Mouse (Mus musculus) heart, adult 11 months (tissue): ENCODE results near the gene Htr6.
A peak's percentile ranks its signal among the peaks of the same experiment; 100 is the strongest.

Experiments used
- DNase-seq: peaks from one replicate; pipeline ENCODE4 v3.0.0; 2022

The Htr6 gene

DNA sequence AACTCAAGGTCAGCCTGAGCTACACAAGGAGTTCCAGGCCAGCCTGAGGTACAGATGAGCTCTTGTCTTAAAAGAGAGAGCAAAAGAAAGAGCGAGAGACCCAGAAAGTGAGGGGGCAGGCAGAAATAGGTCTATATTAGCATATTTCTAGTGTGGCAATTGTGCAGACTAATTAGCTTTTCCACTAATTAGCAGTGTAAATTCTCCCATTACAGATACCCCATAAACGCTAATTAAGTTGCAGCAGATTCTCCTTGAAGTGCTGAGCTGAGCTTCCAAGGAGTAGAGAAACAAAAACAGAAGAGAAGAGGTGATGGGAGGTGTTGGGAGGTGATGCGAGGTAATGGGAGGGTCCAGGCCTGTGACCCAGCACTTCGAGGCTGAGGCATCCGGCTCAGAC lies 32.8 kb downstream of the Htr6 start:
- no peak for DNase-seq

GRCm38 (mm10) chr4:139040084-139040839 lies 35.1 kb downstream of the Htr6 start:
- DNase-seq = no peak

GRCm38 (mm10) chr4:139037795-139038607 lies 37.4 kb downstream of the Htr6 start:
- no peak for DNase-seq

DNA sequence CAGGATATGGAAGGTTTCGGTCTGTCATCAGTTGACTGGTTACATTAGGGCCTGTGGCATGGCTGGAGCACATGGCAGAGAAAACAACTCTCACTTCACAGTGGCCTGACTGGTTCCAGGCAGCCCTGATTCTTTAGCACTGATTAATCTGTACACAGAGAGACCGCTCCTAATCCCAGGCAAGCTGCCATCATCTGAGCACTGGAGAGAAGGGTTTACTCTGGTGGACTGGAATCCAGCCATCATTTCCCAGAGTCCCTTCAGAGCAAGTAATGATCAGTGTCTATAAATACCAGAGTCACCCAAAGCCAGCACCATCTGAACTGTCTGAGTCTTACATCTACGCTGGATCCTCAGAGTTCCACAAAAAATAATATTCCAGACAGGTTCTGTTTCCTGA lies 39.6 kb downstream of the Htr6 start:
- DNase-seq = peak; percentile 94

GRCm38 (mm10) chr4:139034942-139035341 lies 40.4 kb downstream of the Htr6 start:
- DNase-seq = no peak

DNA sequence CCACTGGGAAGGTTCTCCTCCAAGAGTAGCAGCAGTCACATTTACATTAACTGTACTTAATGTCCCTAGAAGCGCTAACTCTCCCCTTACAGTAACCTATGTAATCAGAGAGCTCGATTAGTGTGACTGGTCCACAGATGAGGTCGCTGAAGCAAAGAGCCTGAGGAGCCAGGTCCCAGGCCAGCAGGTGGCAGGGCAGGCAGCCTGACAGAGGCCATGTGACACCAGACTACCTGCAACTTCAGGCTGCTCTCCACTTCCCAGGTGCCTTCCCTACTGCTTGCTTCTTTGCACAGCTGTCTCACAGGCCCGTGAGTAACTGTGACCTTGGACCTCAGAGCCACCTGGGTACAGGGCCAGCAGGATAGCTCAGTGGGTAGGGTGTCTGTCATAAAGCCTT lies 40.8 kb downstream of the Htr6 start:
- no peak for DNase-seq

DNA sequence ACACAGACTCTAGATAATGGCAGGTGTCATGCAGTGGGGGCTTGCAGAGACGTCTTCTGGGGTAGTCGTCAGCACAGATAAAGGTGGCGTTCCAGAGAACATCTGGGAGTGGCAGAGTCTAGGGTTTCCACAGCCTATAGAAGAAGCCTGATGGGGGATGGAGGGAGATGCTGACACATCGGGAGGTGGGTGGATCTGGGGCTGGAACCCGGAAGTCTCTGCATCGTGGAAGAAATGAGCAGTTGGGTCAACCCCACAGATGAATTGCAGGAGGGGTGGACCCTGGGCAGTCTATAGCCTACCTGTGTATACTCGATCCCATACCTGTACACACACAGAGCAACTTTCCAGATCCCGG lies 41.4 kb downstream of the Htr6 start:
- no peak for DNase-seq

- no peak for DNase-seq
These were observed 41.9 kb downstream of the Htr6 start for GRCm38 (mm10) chr4:139033263-139034009.

GRCm38 (mm10) chr4:139032521-139032920 lies 42.8 kb downstream of the Htr6 start:
- DNase-seq = no peak

DNA sequence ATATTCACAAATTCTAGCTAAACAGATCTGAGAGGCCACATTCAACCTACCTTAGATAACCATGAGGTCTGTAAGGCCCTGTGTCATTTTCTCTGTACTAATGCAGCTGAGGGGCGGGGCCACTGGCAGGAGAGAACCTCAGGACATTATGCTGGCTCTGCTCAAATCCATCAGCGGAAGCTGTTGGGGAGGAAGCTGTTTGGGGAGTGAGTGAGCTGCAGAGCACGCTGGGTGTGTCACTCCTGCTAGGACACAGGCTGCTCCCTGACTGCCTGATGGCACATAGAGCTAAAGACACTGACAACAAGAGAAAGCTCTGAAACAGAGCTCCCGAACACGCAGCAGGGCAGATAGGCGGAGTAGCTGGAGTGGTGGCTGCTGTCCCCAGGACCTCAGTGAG lies 44.7 kb downstream of the Htr6 start:
- DNase-seq = peak; percentile 98

DNA sequence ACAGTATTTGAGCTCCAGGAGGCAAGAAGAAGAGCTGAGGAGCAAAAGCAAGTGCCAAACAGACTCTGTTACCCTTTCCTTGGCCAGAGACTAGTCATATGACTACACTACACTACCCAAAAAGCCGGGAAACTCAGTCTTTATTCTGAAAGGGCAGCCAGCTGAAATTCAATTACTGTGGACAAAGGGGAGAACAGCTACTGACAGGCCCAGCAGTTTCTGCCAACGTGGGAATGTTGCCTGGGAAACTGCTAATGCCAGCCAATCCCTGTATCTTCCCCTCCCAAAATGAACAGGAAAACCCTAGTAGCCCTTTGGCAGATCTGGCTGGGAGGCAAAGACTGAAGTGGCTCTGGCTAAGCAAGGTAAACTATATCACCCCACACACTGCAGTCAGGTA lies 51.0 kb downstream of the Htr6 start:
- no peak for DNase-seq

- DNase-seq = no peak
These were observed 55.0 kb downstream of the Htr6 start for GRCm38 (mm10) chr4:139020385-139020784.

DNA sequence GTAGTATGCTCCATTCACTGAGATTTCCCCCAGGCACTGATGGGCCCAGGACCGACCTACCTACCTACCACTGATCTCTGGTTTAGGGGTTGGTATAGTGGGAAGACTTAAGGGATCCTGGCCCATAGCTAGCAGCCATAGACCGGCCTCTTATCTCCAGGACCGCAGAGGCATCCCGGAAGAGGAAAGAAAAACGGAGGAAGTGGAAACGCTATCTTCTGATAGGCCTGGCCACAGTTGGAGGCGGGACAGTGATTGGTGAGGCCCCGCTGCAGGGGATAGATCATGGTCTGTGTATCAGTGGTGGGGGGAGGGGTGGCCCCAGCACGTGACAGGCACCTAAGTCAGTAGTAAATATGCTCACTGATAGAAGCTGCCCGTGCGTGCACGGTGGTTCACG lies 56.0 kb downstream of the Htr6 start:
- no peak for DNase-seq

DNA sequence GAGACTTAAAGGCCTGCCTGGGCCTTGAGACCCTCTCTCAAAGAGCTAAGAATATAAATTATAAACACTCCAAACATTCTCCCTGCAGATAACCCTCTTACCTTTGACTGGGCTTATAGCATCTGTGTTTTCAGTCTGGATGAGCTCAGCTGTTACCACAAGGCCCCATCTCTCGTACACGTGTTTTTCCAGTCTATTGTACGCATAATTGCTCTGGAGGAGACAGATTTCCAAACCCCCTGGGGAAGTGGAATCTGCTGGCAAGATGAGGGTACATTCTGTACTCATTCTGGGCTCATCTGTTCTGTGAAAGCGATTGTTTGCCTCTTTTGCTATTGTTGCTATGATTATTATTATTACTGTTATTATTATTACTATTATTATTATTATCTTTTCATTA lies 56.4 kb downstream of the Htr6 start:
- no peak for DNase-seq

DNA sequence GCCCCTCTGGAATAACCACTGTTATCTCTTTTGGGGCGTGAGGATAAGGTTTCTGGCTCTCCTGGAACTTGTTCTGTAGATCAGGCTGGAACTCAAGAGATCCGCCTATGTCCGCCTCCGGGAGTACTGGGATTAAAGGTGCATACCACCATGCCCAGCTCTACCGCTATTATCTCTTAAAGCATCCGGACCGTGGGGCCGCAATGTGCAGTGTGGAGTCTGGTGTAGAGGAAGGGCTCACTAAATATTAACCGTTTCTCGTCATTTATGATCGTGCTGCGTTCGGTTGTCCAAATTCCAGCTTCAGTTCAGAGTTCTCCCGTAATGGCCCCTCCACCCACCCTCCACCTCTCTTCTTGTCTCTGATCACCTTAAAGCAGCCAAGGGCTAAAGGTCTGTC lies 57.0 kb downstream of the Htr6 start:
- no peak for DNase-seq

GRCm38 (mm10) chr4:139014793-139015192 lies 60.6 kb downstream of the Htr6 start:
- no peak for DNase-seq

DNA sequence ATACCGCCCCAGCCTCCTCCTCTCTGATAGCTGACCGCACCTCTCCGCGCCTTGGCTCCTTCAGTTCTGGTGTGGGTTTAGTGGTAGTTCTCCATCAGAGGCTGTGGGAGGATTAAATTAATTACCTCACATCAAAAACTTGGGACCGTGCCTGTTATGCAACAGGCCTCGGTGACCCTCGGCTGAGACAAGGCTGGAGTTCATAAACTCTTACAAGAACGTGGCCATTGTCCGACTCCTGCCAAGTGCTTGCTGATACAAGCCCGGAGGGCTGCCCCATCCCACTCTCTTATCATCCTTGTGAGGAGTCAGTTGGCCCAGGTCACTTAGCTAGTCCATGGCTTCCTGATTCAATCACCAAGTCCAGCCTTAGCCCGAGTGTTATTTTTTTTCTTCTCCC lies 62.1 kb downstream of the Htr6 start:
- peak; percentile 94 for DNase-seq

DNA sequence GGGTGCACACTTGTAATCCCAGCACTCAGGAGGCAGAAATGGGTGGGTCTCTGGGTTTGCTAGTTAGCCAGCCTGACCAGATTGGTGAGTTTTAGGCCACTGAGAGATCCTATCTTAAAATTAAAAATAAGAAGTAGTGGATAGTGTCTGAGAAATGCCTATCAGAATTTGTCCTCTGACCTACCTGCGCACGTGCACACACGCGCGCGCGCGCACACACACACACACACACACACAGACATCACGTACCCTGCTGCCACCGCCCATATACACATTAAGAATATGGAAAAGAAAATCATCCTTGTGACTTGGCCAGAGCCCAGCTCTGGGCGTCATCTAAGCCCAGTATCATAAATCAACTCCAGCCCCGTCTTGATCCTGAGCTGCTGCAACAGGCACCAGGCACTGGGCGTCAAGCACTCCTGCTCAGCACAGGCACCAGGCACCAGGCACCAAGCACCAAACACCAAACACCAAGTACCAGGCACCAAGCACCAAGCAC lies 64.1 kb downstream of the Htr6 start:
- no peak for DNase-seq
